Mouse (Mus musculus): ENCODE measurements around the gene 5730409E04Rik.

DNA sequence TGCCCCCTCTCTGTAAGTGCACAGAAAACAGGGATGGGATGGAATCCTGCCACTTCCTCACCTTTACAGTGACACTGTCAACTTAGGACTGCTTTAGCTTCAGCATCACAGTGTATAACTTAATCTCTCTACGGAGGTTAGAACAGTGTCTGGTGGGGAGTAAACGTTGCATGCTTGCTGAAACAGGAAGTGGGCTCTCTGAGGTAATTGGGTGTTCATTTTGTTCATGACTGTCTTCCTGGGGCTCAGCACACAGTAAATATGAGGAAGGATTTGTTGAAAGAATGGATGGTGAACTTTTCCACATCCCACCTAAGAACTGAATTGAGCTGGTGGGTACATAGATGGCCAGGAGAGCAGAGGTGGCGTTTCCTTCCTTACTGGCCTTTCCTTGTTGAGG lies 31.7 kb upstream of the 5730409E04Rik start:
- TF ChIP-seq MEF2A (IDR thresholded peaks at IDR 0.05; ENCODE audit: borderline replicate concordance, low read depth, low read length), result no peak
- TF ChIP-seq CTCF (conservative IDR thresholded peaks at IDR 0.05 in 1 of 2, IDR thresholded peaks at IDR 0.05 in 1 of 2; ENCODE audit: low read depth in 2 of 2, low read length in 2 of 2), result no peak
- no peak for TF ChIP-seq KAT2A (IDR thresholded peaks at IDR 0.05; ENCODE audit: insufficient replicate concordance, low read length)
- no peak for TF ChIP-seq ELF1 (IDR thresholded peaks at IDR 0.05; ENCODE audit: low read depth, low read length)
- TF ChIP-seq ETS1 (conservative IDR thresholded peaks at IDR 0.05; ENCODE audit: low read depth, low read length), result no peak
- TF ChIP-seq ZC3H11A (IDR thresholded peaks at IDR 0.05; ENCODE audit: low read depth, low read length), result no peak
- no peak for TF ChIP-seq EP300 (IDR thresholded peaks at IDR 0.05; ENCODE audit: low read length)
- TF ChIP-seq ZNF384 (IDR thresholded peaks at IDR 0.05; ENCODE audit: low read depth, low read length), result no peak
- no peak for TF ChIP-seq POLR2A (IDR thresholded peaks at IDR 0.05; ENCODE audit: low read depth, low read length)
- TF ChIP-seq SIN3A (IDR thresholded peaks at IDR 0.05; ENCODE audit: low read length), result no peak
- TF ChIP-seq RAD21 (IDR thresholded peaks at IDR 0.05; ENCODE audit: low read depth, low read length), result no peak
- TF ChIP-seq MAFK (IDR thresholded peaks at IDR 0.05; ENCODE audit: insufficient replicate concordance, low read length), result no peak
